Mouse (Mus musculus): Measurements from ENCODE around the gene Tuba3b.

Tuba3b gene

GRCm38 (mm10) chr6:145615666-145616210 is at the start of gene Tuba3b:
Gene Tuba3b, plus strand, starts transcription at chr6:145615757.
- DNase-seq (ENCODE audit: low read depth): no peak

DNA sequence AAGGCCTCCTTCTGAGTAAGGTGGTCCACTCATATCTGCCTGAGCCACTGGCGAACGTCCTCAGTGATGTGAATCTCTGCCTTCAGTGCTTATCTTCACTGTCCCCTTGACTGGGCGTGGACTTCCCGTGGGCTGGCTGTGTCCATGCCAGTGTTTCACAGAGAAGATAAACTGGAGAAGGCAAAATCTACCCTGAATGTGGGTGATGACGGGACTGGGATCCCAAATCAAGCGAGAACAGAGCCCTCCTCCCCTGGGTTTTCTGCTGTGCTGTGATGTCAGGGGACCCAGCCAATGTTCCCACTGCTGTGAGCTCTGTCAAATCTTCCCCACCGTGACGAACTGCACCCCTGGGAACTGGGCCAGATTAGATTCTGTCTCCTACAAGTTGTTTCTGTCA is 48.3 kb upstream of the Tuba3b start:
- DNase-seq (ENCODE audit: low read depth): no peak

DNA sequence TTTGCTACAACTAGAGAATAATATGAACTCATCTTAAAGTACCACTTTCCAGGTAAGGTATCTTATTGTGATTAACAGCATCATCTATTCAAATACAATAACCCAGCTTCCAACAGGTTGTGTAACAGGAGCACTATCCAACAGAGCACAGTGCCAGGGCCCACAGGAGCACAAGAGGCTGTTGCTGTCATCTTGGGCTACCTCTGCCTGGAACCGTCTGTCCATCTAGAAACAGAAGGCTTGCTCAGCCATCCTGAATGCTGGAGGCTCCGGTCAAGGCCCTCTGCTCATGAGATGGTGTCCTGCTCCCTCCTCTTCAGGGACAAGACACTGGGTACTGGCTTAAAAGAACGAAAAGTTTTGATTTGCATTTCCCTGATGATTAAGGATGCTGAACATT is 47.7 kb upstream of the Tuba3b start:
- no peak for DNase-seq (ENCODE audit: low read depth)

- no peak for DNase-seq (ENCODE audit: low read depth)
These were observed 46.9 kb upstream of the Tuba3b start for GRCm38 (mm10) chr6:145568701-145569100.

GRCm38 (mm10) chr6:145573250-145574013 is 42.1 kb upstream of the Tuba3b start:
- no peak for DNase-seq (ENCODE audit: low read depth)

GRCm38 (mm10) chr6:145576762-145577161 is 38.8 kb upstream of the Tuba3b start:
- DNase-seq (ENCODE audit: low read depth): no peak

DNA sequence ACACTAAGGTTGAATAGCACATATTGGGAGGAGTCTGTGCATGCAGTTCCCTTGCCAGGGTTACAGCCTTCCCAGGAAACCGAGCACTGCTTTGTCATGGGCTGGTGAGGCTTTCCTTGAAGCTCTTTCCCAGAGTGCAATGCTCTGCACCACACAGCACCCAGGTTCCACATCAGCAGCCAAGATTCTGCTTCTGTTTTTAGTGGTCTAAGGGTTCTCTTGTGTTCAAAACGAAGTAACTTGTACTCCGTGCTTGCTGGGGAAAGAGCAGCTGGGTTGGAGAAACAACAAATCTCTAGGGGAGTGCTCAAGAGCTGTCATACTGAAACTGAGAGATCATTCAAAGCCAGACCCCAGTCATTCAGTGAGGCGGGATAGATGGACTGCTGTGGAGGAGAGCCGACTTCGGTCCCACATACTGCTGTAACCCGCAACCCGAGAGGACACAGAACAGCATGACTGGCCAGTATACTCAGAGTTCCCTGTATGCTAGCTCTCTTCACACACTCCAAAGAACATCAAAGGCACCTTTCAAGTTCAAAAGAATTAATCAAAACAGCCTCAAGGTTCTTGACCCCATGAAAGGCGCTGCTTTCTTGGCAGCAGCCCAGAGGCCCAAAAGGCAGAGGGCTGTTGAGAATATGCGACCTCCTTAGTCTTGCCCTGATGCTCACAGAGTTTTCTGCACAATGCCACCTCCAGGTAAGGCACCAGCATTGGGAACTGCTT is 36.9 kb upstream of the Tuba3b start:
- no peak for DNase-seq (ENCODE audit: low read depth)

DNA sequence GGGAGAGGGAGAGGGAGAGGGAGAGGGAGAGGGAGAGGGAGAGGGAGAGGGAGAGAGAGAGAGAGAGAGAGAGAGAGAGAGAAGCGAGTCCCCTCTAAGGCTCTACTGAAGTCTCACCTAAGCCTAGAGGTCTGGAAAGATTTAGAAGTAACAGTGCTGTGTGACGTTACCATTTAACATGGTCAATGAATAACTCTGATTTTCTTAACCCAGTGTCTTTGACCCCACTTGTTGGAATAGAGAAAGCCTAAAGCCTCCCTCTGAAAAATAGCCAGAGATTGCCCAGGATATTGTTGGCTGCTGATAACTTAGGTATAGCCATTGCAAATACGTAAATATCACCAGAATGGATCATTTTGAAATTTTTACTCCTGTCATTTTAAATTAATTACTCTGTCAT is 35.8 kb upstream of the Tuba3b start:
- no peak for DNase-seq (ENCODE audit: low read depth)

GRCm38 (mm10) chr6:145581366-145582170 is 34.0 kb upstream of the Tuba3b start:
- DNase-seq (ENCODE audit: low read depth): no peak

DNA sequence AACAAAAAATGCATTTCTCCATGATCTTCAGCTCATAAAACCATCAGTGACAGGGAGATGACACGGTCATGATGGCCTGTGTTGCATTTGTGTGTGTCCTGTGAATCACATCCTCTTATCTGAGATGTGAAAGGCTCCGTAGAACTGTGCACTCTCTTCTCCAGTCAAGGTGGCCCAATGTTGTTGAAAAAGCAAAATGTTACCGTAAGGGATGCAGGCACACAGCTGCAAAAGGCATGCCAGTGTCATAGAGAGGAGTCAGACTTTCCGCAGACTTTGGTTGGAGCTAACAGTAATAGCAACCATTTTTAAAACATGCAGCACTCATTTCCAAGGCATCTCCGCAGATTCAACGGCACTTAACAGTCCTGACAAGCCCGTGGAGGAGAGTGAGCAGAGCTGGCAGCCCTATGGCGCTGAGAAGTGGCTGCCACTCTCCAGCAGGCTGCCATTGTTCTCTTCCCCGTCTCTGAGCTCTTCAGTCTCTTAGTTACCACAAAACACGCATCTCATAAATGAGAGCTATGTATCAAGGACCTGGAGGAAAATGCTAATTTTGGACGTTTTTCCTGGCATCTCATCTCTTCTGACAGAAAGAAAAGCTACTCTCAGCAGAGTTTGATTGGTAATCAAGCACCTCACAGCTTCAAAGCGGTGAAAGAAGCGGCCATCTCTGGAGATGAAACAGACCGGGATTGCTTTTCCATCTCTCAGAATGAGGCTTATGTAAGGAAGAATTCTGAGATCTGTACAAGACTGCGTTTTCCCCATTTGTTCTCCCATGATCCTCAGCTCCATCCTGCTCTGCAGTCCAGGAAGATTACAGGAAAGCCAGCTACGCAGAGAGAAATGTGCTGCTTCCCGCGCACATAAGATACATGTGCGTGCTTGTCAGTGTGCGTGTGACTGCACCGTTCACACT is 30.2 kb upstream of the Tuba3b start:
- DNase-seq (ENCODE audit: low read depth): no peak

- no peak for DNase-seq (ENCODE audit: low read depth)
These were observed 24.9 kb upstream of the Tuba3b start for GRCm38 (mm10) chr6:145590501-145591293.

- DNase-seq (ENCODE audit: low read depth): no peak
These were observed 24.0 kb upstream of the Tuba3b start for GRCm38 (mm10) chr6:145591578-145591977.

GRCm38 (mm10) chr6:145592036-145592435 is 23.5 kb upstream of the Tuba3b start:
- DNase-seq (ENCODE audit: low read depth): no peak

GRCm38 (mm10) chr6:145592531-145592998 is 23.0 kb upstream of the Tuba3b start:
- no peak for DNase-seq (ENCODE audit: low read depth)

GRCm38 (mm10) chr6:145593991-145594390 is 21.6 kb upstream of the Tuba3b start:
- DNase-seq (ENCODE audit: low read depth): no peak

- DNase-seq (ENCODE audit: low read depth): no peak
These were observed 19.7 kb upstream of the Tuba3b start for GRCm38 (mm10) chr6:145595905-145596304.

DNA sequence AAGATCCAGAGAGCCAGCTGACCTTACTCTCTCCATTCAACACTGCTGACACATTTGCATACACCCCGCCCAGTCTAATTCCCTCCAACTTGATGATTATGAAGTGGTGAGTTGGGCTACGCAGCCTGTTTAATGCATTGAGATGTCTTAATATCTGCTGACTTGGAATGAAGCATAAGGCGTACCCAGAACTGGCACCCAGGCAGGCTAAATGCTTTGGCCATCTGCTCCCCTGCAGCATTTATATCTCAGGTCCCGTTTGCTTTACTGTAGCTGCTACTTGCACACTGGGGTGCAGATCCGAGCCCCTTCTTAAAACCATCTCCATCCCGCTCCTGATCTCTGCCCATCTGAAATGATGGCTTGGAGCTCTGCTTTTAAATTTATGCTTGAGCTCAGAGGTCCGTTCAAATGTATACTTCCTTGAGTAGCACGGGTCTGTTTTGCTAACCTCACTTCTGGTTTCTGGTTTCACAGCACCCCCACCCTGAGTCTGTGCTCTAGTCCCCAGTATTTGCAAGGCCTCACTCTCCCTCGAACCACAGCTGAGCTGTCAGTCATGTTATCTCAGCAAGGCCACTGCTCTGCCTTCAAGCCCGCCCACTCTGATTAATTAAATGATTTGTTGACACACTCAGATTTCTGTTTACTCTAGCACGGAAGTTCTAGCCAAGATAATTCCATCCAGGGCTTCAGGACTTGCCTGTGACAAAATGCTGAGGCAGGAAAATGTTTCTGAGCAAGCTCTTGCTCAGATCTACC is 16.6 kb upstream of the Tuba3b start:
- no peak for DNase-seq (ENCODE audit: low read depth)

GRCm38 (mm10) chr6:145604126-145604525 is 11.4 kb upstream of the Tuba3b start:
- DNase-seq (ENCODE audit: low read depth): no peak

- no peak for DNase-seq (ENCODE audit: low read depth)
These were observed 10.9 kb upstream of the Tuba3b start for GRCm38 (mm10) chr6:145604648-145605047.

DNA sequence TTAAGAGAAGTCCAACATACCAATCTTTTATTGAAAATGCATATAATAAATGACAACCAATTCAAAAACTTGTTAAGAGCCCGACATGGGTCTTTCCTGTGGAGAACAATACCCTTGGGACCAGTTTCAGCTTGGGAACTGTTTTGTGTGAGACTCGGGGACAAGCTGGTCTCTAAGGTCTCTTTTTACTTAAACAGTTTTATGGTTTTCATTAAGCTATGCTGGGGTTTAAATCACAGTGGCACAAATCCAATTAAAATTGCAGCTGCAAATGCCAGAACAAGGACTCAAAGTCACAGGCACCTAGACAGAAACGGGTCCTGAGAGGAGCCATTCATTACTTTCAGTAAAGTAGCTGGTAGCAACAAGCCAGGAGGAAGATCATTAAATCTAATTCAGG is 10.4 kb upstream of the Tuba3b start:
- no peak for DNase-seq (ENCODE audit: low read depth)
